Mouse (Mus musculus) C2C12 (cell line): Measurements from ENCODE around the gene H2al1k.
"Not testable (repeated sequence)": the region's sequence is repeated elsewhere in the genome, so short reads cannot be mapped to it uniquely, and the experiment has no call there.

ENCODE experiments used
- CEBPB ChIP-seq: IDR thresholded peaks from one replicate; pipeline ENCODE4 v1.6.1; 2011; ENCODE audit warnings: low read depth, mild to moderate bottlenecking, control low read depth, moderate library complexity
- CTCF ChIP-seq: IDR thresholded peaks from one replicate; pipeline ENCODE4 v1.5.1; 2011; ENCODE audit not compliant: control insufficient read depth, insufficient read depth, insufficient read length
- FOSL1 ChIP-seq: IDR thresholded peaks from one replicate; pipeline ENCODE4 v1.8.0; 2011; ENCODE audit warnings: mild to moderate bottlenecking, low read length; ENCODE audit not compliant: poor library complexity, insufficient read depth, severe bottlenecking
- MYOD1 ChIP-seq: IDR thresholded peaks from one replicate; pipeline ENCODE4 v1.6.1; 2011; ENCODE audit warnings: low read depth; ENCODE audit not compliant: control insufficient read depth, insufficient read length

DNA sequence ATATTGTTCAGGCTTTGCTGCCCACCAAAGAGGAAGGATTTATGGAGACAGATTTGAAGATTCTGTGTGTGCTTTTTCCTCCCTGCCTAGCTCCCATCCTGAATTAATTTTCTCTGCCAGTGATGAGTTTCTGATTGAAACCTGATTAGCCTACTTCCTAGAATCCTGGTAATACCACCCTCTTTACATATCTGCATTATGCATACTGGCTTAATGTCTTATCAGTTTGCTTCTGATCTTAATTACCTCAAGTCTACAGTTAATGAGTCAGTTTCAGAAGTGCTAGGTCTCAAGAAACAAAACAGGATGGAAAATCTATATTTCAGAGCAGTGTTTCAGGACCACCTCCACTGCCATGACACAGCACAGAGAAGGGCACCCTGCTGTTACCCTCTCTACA is 34.0 kb upstream of the H2al1k start:
- TF ChIP-seq MYOD1, CTCF, CEBPB, FOSL1: not testable (repeated sequence)
